Mouse (Mus musculus): Measurements from ENCODE around the gene Ino80b. TPM values are rescaled to one million over a fixed set of nuclear protein-coding genes. Genes with fewer than 3 reads are reported as not detected.
A peak's percentile ranks its signal among the peaks of the same experiment; 100 is the strongest.

Ino80b gene
- polyA plus RNA-seq, 1 experiment from 2014 or later = 22.9 TPM

DNA sequence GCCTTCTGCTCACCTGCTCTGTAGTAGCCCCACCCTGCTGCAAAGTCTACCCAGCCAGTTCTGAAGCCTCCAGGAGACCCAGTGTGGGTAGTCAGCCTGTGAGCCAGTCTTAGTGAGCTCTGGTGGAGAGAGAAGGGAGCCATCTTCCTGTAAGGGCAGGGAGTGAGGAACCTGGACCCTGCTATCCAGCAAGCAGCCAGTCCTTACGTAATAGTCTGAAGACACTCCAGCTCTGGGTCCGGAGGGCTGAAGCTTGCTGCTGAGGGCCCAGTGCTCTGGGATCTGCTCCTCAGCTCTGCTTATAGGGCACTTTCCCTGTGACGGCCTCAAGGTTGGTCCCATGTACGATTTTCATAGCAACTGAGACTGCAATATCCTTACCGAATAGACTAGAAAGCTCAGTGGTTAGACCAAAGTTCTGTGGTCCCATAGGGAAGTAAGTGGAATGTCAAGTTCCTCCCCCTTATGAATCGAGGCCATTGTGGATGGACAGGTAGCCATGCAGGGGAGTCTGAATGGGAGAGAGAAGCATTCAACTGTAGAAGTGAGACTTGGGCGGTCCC lies 9.8 kb upstream of the Ino80b start, which contains the start of gene Rtkn:
Gene Rtkn, plus strand, starts transcription at position 513 of the 563 bp plus-strand sequence.
- 62% methylated on average over 7 of the region's 7 CpGs for WGBS (ENCODE audit: missing documents)
- Histone ChIP-seq H3K79me2 (ENCODE audit: inconsistent target) (no peaks in the 10 kb centered on the region), H3K4me3 (ENCODE audit: inconsistent target) (no peak within 1 kb of the TSS), H3K36me3 (ENCODE audit: inconsistent target) (no peaks in the 10 kb centered on the region), H3K27ac (no peak within 1 kb of the TSS)

DNA sequence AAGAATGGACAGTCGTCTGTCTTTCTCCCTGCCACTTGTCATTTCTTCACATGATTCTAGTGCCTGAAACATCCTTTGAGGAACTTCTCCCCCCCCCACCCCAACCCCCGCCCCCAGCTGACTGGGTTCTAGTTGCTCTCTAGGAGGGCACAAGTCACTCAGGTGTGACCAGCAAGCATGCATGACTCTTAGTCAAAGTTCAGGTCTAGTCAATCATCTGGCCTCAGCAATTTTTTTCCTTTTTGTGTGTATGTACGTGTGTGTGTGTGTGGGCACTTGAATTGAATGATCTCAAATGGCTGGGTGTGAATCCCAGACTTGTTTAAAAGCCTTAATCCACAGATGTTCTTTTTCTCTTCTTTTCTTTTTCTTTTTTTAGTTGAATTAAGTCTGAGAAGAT lies 9.0 kb upstream of the Ino80b start:
- WGBS (ENCODE audit: missing documents) = 67% methylated on average over 3 of the region's 3 CpGs
- Histone ChIP-seq H3K27ac (no peak overlapping the region), H3K36me3 (ENCODE audit: inconsistent target) (no peaks in the 10 kb centered on the region), H3K79me2 (ENCODE audit: inconsistent target) (no peaks in the 10 kb centered on the region), H3K4me3 (ENCODE audit: inconsistent target) (no peak overlapping the region)

DNA sequence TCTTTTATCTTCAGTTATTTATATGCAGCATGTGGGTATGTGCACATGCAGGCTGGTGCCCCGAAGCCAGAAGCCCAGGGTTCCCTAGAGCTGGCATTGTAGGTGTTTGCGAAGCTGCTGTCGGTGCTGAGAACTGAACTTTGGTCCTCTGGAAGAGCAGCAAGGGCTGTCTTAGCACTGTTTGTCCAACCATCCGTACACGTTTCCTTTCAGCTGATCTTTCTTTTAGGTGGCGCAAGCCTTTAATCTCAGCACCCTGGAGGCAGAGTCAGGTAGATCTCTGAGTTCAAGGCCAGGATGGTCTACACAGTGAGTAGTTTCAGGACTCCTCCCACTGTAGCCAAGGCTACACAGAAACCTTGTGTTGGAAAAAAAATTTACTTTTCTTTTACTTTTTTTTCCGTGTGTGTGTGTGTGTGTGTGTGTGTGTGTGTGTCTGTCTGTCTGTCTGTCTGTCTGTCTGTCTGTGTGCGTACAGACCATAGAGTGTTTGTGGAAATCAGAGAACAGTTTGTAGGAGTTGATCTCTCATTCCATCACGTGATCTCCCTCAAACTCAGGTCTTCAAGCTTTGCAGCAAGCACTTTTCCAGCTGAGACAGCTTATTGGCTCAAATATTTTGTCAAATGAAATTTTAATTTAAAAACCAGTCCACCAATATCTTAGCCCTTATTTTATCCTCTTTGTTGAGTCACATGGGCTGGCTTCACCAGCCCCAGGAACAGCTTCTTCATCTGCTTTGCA lies 7.1 kb upstream of the Ino80b start:
- Histone ChIP-seq H3K79me2 (ENCODE audit: inconsistent target) (no peaks in the 10 kb centered on the region), H3K27ac (peak overlapping the region; percentile 16), H3K36me3 (ENCODE audit: inconsistent target) (no peaks in the 10 kb centered on the region), H3K4me3 (ENCODE audit: inconsistent target) (no peak overlapping the region)
- 78% methylated on average over 9 of the region's 9 CpGs for WGBS (ENCODE audit: missing documents)

DNA sequence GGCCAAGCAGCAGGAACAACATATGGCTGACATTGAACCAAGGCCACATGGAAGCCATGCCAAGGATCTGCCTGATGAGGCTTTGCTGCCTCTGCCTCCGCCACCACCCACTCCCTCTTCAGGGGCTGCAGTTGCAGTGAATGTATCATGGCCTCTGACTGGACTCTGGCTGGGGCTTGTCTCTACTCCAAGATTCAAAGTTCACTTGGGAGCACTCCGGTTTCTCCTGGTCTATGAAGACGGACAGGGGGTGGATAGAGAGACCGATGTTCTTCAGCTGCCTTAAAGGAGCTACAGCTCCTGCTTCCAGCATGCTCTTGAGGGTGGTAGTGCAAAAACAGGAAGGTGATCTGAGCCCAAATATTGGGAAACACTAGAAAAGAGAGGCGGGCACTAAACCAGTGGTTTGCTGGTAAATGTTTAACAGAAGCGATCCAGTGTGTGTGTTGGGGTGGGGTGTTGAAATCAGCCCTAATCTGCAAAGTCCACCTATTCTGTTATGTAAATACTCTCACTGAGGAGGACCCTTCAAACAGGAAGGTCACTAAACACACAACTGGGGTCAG lies 6.3 kb upstream of the Ino80b start:
- Histone ChIP-seq H3K27ac (peak overlapping the region; percentile 16), H3K79me2 (ENCODE audit: inconsistent target) (no peaks in the 10 kb centered on the region), H3K36me3 (ENCODE audit: inconsistent target) (no peaks in the 10 kb centered on the region), H3K4me3 (ENCODE audit: inconsistent target) (no peak overlapping the region)
- WGBS (ENCODE audit: missing documents) = 12% methylated on average over 6 of the region's 6 CpGs

DNA sequence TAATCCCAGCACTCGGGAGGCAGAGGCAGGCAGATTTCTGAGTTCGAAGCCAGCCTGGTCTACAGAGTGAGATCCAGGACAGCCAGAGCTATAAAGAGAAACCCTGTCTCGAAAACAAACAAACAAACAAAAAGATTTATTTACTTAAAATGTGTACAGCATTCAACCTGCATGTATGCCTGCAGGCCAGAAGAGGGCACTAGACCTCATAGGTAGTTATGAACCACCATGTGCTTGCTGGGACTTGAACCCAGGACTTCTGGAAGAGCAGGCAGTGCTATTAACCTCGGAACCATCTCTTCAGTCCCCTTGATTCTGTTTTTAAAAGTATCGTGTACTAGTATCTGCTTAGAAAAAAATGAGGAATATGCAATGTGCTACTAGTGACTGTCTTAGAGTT lies 2.2 kb upstream of the Ino80b start:
- Histone ChIP-seq H3K27ac (no peak overlapping the region), H3K79me2 (ENCODE audit: inconsistent target) (peaks cover 8% of the 10 kb centered on the region; the same call in 1 of the 2 replicates), H3K4me3 (ENCODE audit: inconsistent target) (no peak overlapping the region), H3K36me3 (ENCODE audit: inconsistent target) (no peaks in the 10 kb centered on the region)
- 97% methylated on average over 5 of the region's 5 CpGs for WGBS (ENCODE audit: missing documents)

DNA sequence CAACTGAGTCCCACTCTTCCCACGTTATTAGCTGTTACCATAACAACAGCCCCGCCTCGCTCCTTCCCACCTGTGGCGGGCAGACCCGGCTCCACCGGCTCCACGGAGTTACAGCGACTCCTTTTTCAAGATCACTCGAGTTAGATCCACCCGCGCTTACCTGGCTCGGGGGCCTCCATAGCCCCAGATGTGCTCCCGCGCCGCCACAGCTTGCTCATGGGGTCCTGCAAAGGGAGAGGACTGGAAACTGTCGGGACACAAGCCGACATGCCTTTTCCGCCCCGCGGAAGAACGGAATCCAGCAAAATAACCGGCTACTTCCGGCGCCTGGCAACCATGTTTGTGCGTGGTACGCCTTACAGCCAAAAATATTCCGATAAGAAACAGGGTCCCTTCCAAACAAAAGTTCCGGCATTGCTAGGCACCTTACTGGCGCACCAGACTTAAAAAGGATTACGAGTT lies 349 bp downstream of the Ino80b start:
- H3K36me3 ChIP-seq (ENCODE audit: inconsistent target) = no peaks in the 10 kb centered on the region
- WGBS (ENCODE audit: missing documents) = under 1% methylated on average over 30 of the region's 30 CpGs
- peak overlapping the region; percentile 97 for H3K4me3 ChIP-seq (ENCODE audit: inconsistent target)
- H3K79me2 ChIP-seq (ENCODE audit: inconsistent target) = peaks cover 8% of the 10 kb centered on the region; the same call in 1 of the 2 replicates
- peak overlapping the region; percentile 51 for H3K27ac ChIP-seq

DNA sequence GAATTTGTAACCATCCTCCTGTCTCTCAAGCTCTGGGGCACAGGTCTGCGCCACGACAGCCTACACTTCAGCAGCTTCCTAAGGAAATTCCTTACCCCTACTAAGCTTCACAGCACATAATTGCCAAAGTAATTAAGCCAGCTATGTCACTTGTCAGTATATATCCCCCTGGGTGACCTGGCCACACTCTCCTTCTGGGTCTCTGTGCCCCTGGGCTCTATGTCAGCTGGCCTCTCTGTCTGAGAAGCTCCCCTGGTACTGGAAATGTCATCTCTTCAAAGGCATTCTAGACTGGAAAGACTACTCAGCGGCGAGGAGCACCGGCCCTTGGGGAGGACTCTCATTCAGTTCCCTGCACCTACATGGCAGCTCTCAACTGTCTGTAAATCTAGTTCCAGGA lies 2.3 kb downstream of the Ino80b start:
- H3K4me3 ChIP-seq (ENCODE audit: inconsistent target) = no peak overlapping the region
- H3K79me2 ChIP-seq (ENCODE audit: inconsistent target) = peaks cover 8% of the 10 kb centered on the region; the same call in 1 of the 2 replicates
- no peak overlapping the region for H3K27ac ChIP-seq
- 99% methylated on average over 5 of the region's 5 CpGs for WGBS (ENCODE audit: missing documents)
- no peaks in the 10 kb centered on the region for H3K36me3 ChIP-seq (ENCODE audit: inconsistent target)

DNA sequence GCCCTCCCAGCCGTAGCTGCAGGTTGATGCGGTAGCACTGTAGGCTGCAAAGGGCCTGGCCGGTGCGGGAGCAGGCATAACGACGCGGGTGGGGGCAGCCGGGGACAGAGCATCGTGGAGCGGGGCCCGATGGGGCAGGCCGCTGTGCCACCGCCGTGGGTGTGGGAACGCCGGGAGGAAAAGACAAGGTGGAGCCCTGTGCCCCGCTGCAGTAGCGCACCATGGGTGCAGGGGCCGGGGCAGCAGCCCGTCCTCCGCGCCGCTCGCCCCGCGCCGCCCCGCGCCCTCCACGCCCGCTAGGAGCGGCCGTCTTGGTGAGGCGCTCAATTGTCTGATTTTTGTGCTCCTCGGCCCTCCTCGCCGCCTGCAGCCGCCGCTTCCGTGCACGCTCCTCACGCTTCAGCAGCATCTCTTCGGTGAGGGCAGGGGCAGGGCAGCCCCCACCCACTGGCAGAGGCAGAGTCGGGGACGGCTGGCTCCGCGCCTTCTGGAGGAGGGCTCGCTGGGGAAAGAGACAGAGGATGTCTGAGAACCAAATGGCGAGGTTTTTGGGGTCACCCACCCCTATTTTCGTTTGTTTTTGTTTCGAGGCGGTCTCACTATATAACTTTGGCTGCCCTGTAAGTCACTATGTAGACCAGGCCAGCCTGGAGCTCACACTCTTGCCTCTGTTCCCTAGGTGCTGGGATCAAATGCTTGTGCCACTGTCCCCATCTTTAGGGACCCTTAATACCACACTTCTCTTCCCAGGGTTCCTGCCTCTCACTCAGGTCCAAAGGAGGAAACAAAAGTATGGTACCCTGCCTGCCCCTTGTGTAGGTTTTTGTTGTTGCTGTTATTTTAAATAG lies 3.1 kb downstream of the Ino80b start:
- H3K27ac ChIP-seq = no peak overlapping the region
- H3K4me3 ChIP-seq (ENCODE audit: inconsistent target) = peak overlapping the region; percentile 31
- peaks cover 8% of the 10 kb centered on the region; the same call in 1 of the 2 replicates for H3K79me2 ChIP-seq (ENCODE audit: inconsistent target)
- H3K36me3 ChIP-seq (ENCODE audit: inconsistent target) = no peaks in the 10 kb centered on the region
- 7% methylated on average over 50 of the region's 52 CpGs for WGBS (ENCODE audit: missing documents)

DNA sequence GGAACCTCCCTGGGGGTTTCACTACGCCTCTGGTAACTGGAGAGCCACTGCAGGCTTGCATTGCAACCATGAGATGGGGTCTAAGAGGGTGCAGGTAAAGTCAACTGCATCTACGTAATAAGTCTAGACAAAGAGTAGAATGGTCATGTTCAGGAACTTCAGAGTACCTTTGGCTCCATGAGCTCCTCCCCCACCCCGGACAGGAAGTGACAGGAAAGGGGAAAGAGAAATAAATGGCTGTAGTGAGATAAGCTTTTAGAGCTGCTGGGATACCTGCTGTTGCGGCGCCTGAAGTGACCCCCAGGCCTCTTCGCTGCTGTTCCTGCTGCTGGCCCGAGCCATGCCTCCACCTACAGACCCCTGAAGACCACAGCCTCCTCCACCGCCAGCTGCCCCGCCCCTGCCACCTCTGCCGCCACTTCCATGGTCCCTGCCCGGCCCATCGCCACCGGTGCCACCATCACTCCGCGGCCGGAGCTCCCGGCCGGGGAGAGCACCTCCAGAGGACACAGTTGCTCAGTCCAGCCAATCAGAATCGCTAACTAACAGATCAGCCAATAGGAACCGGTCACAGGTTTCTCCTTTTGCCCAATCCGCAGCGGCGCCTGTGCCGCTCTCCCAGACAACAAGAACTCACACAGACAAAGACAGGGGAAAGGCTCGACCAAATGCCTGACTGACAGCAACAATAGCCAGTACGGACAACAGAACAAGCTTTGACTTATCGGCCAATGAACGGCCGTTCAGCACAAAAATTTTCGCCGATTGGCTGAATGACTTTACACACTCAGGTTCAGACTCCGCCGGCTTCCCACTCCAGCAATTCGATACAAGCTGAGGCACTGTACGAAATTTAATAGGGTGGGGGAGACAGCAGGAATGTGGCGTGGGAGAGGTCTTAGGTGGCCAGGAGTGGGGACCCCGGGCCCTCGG lies 4.0 kb downstream of the Ino80b start, which contains the start of gene Wbp1:
Gene Wbp1, minus strand, starts transcription at position 630 of the 933 bp plus-strand sequence.
- Histone ChIP-seq H3K27ac (peak within 1 kb of the TSS; percentile 27), H3K36me3 (ENCODE audit: inconsistent target) (no peaks in the 10 kb centered on the region), H3K4me3 (ENCODE audit: inconsistent target) (peak within 1 kb of the TSS; percentile 54), H3K79me2 (ENCODE audit: inconsistent target) (peaks cover 10% of the 10 kb centered on the region; the same call in 1 of the 2 replicates)
- under 1% methylated on average over 38 of the region's 38 CpGs for WGBS (ENCODE audit: missing documents)

DNA sequence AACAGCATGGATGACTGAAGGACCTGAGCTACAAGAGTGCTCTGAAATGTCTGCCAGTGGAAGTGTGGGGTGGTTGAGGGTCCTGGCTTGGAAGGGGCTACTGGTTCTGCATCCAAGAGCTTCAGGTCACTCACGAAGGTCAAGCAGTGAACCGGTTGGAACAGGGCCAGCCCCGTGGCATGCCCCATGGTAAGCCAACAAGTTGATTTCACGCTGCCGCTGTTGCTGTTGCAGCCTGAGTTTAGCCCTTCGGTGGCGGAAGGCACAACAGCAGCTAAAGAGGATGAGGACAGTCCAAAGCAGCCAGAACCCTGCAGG lies 5.5 kb downstream of the Ino80b start:
- H3K4me3 ChIP-seq (ENCODE audit: inconsistent target) = no peak overlapping the region
- no peak overlapping the region for H3K27ac ChIP-seq
- H3K36me3 ChIP-seq (ENCODE audit: inconsistent target) = no peaks in the 10 kb centered on the region
- peaks cover 19% of the 10 kb centered on the region; the same call in 1 of the 2 replicates for H3K79me2 ChIP-seq (ENCODE audit: inconsistent target)
- 31% methylated on average over 7 of the region's 7 CpGs for WGBS (ENCODE audit: missing documents)

DNA sequence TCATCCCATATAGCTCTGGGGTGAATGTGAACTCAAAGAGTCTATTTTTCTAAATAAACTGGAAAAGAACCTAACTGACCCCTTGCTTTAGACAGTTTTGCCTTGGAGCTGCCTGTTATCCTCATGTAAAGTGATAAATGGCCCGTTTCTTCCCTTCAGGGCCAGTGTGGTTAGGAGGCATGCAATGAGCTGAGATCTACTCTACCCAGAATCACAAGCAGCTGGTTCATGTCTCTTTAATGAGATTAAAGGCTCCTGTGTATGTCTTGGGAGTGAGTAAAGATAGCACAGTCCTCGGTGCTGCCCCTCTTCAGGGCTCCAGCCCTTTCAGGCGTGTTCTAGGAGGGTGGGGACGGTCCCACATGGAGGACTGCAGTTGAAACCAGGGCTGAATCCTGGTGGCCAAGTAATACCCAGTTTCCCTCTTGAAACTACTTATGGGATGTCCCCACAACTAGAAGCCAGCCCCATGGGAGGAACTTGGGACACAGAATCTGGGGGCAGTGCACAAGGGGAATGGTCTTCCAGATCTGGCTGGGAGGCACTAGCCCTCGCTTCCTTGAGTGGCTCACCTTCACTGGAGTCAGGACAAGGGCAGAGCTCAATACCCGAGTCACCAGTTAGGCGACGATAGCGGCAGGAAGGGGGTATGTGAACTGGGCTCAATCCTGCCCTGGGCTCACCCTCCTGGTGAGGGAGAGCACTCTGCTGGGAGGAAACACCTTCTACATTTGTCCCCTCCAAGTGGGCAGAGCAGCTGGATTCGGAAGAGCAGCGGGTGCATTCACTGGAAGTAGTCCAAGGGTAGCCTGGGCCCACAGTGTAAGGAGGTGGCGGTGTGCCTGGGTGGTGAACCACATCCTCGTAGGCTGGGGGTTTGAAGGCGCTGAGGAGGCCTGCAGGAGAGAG lies 6.2 kb downstream of the Ino80b start:
- H3K79me2 ChIP-seq (ENCODE audit: inconsistent target) = peaks cover 18% of the 10 kb centered on the region; the same call in 1 of the 2 replicates
- no peak overlapping the region for H3K27ac ChIP-seq
- H3K36me3 ChIP-seq (ENCODE audit: inconsistent target) = no peaks in the 10 kb centered on the region
- no peak overlapping the region for H3K4me3 ChIP-seq (ENCODE audit: inconsistent target)
- WGBS (ENCODE audit: missing documents) = 43% methylated on average over 14 of the region's 14 CpGs

DNA sequence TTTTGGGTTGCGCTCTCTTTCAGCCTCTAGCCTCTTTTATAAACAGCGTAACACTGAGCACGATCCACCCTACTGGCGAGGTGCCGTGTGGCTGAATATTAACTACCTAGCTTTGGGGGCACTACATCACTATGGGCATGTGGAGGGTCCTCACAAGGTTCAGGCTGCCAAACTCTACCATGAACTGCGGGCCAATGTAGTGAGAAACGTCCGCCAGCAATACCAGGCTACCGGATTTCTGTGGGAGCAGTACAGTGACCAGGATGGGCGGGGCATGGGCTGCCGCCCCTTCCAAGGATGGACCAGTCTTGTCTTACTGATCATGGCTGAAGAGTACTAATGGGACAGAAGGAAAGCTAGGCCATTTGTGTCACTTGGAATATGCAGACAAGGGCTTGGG lies 6.9 kb downstream of the Ino80b start:
- peaks cover 24% of the 10 kb centered on the region; the same call in 1 of the 2 replicates for H3K79me2 ChIP-seq (ENCODE audit: inconsistent target)
- no peak overlapping the region for H3K27ac ChIP-seq
- no peak overlapping the region for H3K4me3 ChIP-seq (ENCODE audit: inconsistent target)
- no peaks in the 10 kb centered on the region for H3K36me3 ChIP-seq (ENCODE audit: inconsistent target)
- WGBS (ENCODE audit: missing documents) = 92% methylated on average over 11 of the region's 11 CpGs

DNA sequence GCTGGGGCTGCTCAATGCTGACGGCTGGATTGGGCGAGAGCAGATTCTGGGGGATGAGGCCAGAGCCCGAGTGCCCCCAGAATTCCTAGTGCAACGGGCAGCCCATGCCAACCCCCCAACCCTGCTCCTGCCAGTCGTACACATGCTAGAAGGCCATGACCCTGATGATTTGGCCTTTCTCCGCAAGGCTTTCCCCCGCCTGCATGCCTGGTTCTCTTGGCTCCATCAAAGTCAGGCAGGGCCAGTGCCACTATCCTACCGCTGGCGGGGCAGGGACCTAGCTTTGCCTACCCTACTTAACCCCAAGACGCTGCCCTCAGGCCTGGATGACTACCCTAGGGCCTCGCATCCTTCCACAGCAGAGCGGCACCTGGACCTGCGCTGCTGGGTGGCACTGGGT lies 7.6 kb downstream of the Ino80b start:
- Histone ChIP-seq H3K27ac (no peak overlapping the region), H3K36me3 (ENCODE audit: inconsistent target) (no peaks in the 10 kb centered on the region), H3K4me3 (ENCODE audit: inconsistent target) (no peak overlapping the region), H3K79me2 (ENCODE audit: inconsistent target) (peaks cover 24% of the 10 kb centered on the region; the same call in 1 of the 2 replicates)
- 90% methylated on average over 11 of the region's 13 CpGs for WGBS (ENCODE audit: missing documents)
